Mouse (Mus musculus) lung, embryonic 14.5 days (tissue): ENCODE data around the gene Nfkbie. TPM values are rescaled to one million over a fixed set of nuclear protein-coding genes. Genes with fewer than 3 reads are reported as not detected.
A peak's percentile ranks its signal among the peaks of the same experiment; 100 is the strongest.

Experiments
- ATAC-seq: fragments of 200-750 bp; cut with Nextera tagmentation; 2 replicates; pipeline ENCODE4 v1.8.0; 2017; ENCODE audit warnings: mild to moderate bottlenecking, moderate TSS enrichment, moderate library complexity; ENCODE audit not compliant: insufficient read depth
- DNase-seq: peaks from one replicate; pipeline ENCODE4 v3.0.0-alpha.2; 2015
- H3K27ac ChIP-seq: fragments of 300-500 bp; sonication (generic); 2 replicates; pipeline ENCODE4 v1.5.1; 2014; ENCODE audit warnings: low read depth, mild to moderate bottlenecking, moderate library complexity
- H3K27me3 ChIP-seq: fragments of 300-500 bp; sonication (generic); 2 replicates; pipeline ENCODE4 v1.6.1; 2014; ENCODE audit warnings: low read length, control low read depth; ENCODE audit not compliant: insufficient read depth
- H3K36me3 ChIP-seq: fragments of 300-500 bp; sonication (generic); 2 replicates; pipeline ENCODE4 v1.6.1; 2014; ENCODE audit warnings: control low read depth; ENCODE audit not compliant: insufficient read depth
- H3K4me1 ChIP-seq: fragments of 300-500 bp; sonication (generic); 2 replicates; pipeline ENCODE4 v1.6.1; 2014; ENCODE audit warnings: antibody characterized with exemption, control low read depth; ENCODE audit not compliant: insufficient read depth
- H3K4me2 ChIP-seq: fragments of 300-500 bp; sonication (generic); 2 replicates; pipeline ENCODE4 v1.6.1; 2014; ENCODE audit warnings: mild to moderate bottlenecking
- H3K4me3 ChIP-seq: fragments of 300-500 bp; sonication (generic); 2 replicates; pipeline ENCODE4 v1.5.1; 2014; ENCODE audit warnings: low read depth, low read length
- H3K9ac ChIP-seq: fragments of 300-500 bp; sonication (generic); 2 replicates; pipeline ENCODE4 v1.6.1; 2014
- H3K9me3 ChIP-seq: fragments of 300-500 bp; sonication (generic); 2 replicates; pipeline ENCODE4 v1.6.1; 2016; ENCODE audit warnings: low read depth, low read length, control low read depth
- CTCF ChIP-seq: IDR thresholded peaks from 2 replicates; pipeline ENCODE4 v1.5.1; 2016; ENCODE audit warnings: antibody characterized with exemption, low read depth
- WGBS: fragments of 180-500 bp; shearing (Covaris S2); extraction: QIAGEN DNeasy Blood & Tissue Kit; methylation state at CpG from one replicate; pipeline ENCODE4 v1.1.7; 2014; 5-methylcytosine and 5-hydroxymethylcytosine counted together
- polyA plus RNA-seq: library from polyadenylated mRNA; unstranded; fragments of >200 nt; fragmentation: Nextera tagmentation; extraction: Ambion mirVana; gene quantifications from 2 replicates; pipeline ENCODE4 v1.2.1, GENCODE M21; 2014

The Nfkbie gene
- 2.3 and 3.1 TPM in 2 replicates for polyA plus RNA-seq

GRCm38 (mm10) chr17:45555452-45556106, at the start of gene Nfkbie:
TSS of gene Nfkbie (plus strand) at chr17:45555703.
- no peaks in the 10 kb centered on the region for H3K9me3 ChIP-seq
- peaks cover 20% of the 10 kb centered on the region for H3K27me3 ChIP-seq
- peak within 1 kb of the TSS; percentile 60 for H3K9ac ChIP-seq
- peak within 1 kb of the TSS; percentile 98 for H3K4me2 ChIP-seq
- DNase-seq (peak; percentile 95), ATAC-seq (peak; percentile 81)
- no peak for TF ChIP-seq CTCF
- H3K4me3 ChIP-seq: peak within 1 kb of the TSS; percentile 61
- H3K36me3 ChIP-seq: no peaks in the 10 kb centered on the region
- WGBS: under 1% methylated on average over 45 of the region's 45 CpGs
- H3K27ac ChIP-seq: no peak within 1 kb of the TSS
- H3K4me1 ChIP-seq: no peaks in the 10 kb centered on the region

- H3K4me1 ChIP-seq: no peaks in the 10 kb centered on the region; the same call in 1 of the 2 replicates
- peaks cover 22% of the 10 kb centered on the region for H3K36me3 ChIP-seq
- H3K9ac ChIP-seq: peak overlapping the region; percentile 70; the same call in 1 of the 2 replicates
- DNase-seq: no peak
- H3K9me3 ChIP-seq: no peaks in the 10 kb centered on the region
- H3K4me3 ChIP-seq: no peak overlapping the region; the same call in 1 of the 2 replicates
- 68% methylated on average over 6 of the region's 6 CpGs for WGBS
- ATAC-seq: no peak; the same call in 1 of the 2 replicates
- no peaks in the 10 kb centered on the region for H3K27me3 ChIP-seq
- no peak for TF ChIP-seq CTCF
- no peak overlapping the region for H3K27ac ChIP-seq
- peak overlapping the region; percentile 60 for H3K4me2 ChIP-seq
These were observed 49.5 kb upstream of the Nfkbie start for GRCm38 (mm10) chr17:45505941-45506465.

- H3K9ac ChIP-seq: peak within 1 kb of the TSS; percentile 70
- H3K4me3 ChIP-seq: peak within 1 kb of the TSS; percentile 75
- under 1% methylated on average over 42 of the region's 42 CpGs for WGBS
- H3K4me2 ChIP-seq: peak within 1 kb of the TSS; percentile 60
- no peaks in the 10 kb centered on the region; the same call in 1 of the 2 replicates for H3K4me1 ChIP-seq
- peak; percentile 96 for DNase-seq
- no peaks in the 10 kb centered on the region for H3K9me3 ChIP-seq
- H3K36me3 ChIP-seq: peaks cover 26% of the 10 kb centered on the region
- H3K27me3 ChIP-seq: no peaks in the 10 kb centered on the region
- ATAC-seq: peak; percentile 94
- peak; percentile 85 for TF ChIP-seq CTCF
- H3K27ac ChIP-seq: peak within 1 kb of the TSS; percentile 70; the same call in 1 of the 2 replicates
These were observed 48.8 kb upstream of the Nfkbie start, which contains the start of gene Aars2 for GRCm38 (mm10) chr17:45506700-45507189. TSS of gene Aars2 (plus strand) at chr17:45506841.

- Histone ChIP-seq H3K36me3 (peaks cover 30% of the 10 kb centered on the region), H3K9ac (no peak overlapping the region), H3K27ac (no peak overlapping the region), H3K4me2 (no peak overlapping the region), H3K4me3 (no peak overlapping the region), H3K4me1 (no peaks in the 10 kb centered on the region; the same call in 1 of the 2 replicates), H3K27me3 (no peaks in the 10 kb centered on the region), H3K9me3 (no peaks in the 10 kb centered on the region)
- DNase-seq (no peak), ATAC-seq (no peak)
- no peak for TF ChIP-seq CTCF
- WGBS: 87% methylated on average over 4 of the region's 4 CpGs
These were observed 44.6 kb upstream of the Nfkbie start for GRCm38 (mm10) chr17:45510871-45511270.

- no peaks in the 10 kb centered on the region for H3K4me1 ChIP-seq
- 93% methylated on average over 4 of the region's 4 CpGs for WGBS
These were observed 43.7 kb upstream of the Nfkbie start for GRCm38 (mm10) chr17:45511757-45512156.

GRCm38 (mm10) chr17:45515204-45515726, 40.2 kb upstream of the Nfkbie start:
- WGBS: 48% methylated on average over 15 of the region's 15 CpGs
- no peak overlapping the region for H3K4me3 ChIP-seq
- no peak overlapping the region for H3K27ac ChIP-seq
- H3K9me3 ChIP-seq: no peaks in the 10 kb centered on the region
- H3K4me2 ChIP-seq: no peak overlapping the region
- no peaks in the 10 kb centered on the region for H3K4me1 ChIP-seq
- no peak overlapping the region for H3K9ac ChIP-seq
- peaks cover 35% of the 10 kb centered on the region; the same call in 1 of the 2 replicates for H3K36me3 ChIP-seq
- ATAC-seq (no peak), DNase-seq (no peak)
- H3K27me3 ChIP-seq: no peaks in the 10 kb centered on the region
- TF ChIP-seq CTCF: no peak

More at GRCm38 (mm10) chr17:45511757-45512156, 43.7 kb upstream of the Nfkbie start:
- TF ChIP-seq CTCF: no peak
- Histone ChIP-seq H3K4me3 (no peak overlapping the region), H3K4me2 (no peak overlapping the region), H3K27ac (no peak overlapping the region), H3K9ac (no peak overlapping the region), H3K27me3 (no peaks in the 10 kb centered on the region), H3K36me3 (peaks cover 30% of the 10 kb centered on the region), H3K9me3 (no peaks in the 10 kb centered on the region)
- no peak for ATAC-seq
- DNase-seq: no peak

GRCm38 (mm10) chr17:45515806-45516205, 39.7 kb upstream of the Nfkbie start:
- TF ChIP-seq CTCF: no peak
- no peaks in the 10 kb centered on the region for H3K9me3 ChIP-seq
- H3K4me3 ChIP-seq: no peak overlapping the region
- no peaks in the 10 kb centered on the region for H3K27me3 ChIP-seq
- H3K36me3 ChIP-seq: peaks cover 33% of the 10 kb centered on the region; the same call in 1 of the 2 replicates
- no peak overlapping the region for H3K27ac ChIP-seq
- WGBS: 76% methylated on average over 10 of the region's 10 CpGs
- no peak overlapping the region for H3K4me2 ChIP-seq
- DNase-seq: no peak
- H3K9ac ChIP-seq: no peak overlapping the region
- no peak for ATAC-seq
- no peaks in the 10 kb centered on the region for H3K4me1 ChIP-seq
